Mouse (Mus musculus): Measurements from ENCODE around the gene Tbrg4. TPM values are rescaled to one million over a fixed set of nuclear protein-coding genes. Genes with fewer than 3 reads are reported as not detected.

The Tbrg4 gene
- polyA plus RNA-seq, 3 experiments from 2014 or later: 29.0 to 32.2 (median 31.4) TPM

- ATAC-seq: no peak
These were observed 10.3 kb downstream of the Tbrg4 start for GRCm38 (mm10) chr11:6615250-6616205.

GRCm38 (mm10) chr11:6605491-6606399, 20.1 kb downstream of the Tbrg4 start, which contains the start of gene Nacad:
Nacad (minus strand) TSS chr11:6606053.
- ATAC-seq: peak; percentile 17

- ATAC-seq: no peak
These were observed 20.8 kb downstream of the Tbrg4 start for GRCm38 (mm10) chr11:6605021-6605481.

- no peak for ATAC-seq
These were observed 21.3 kb downstream of the Tbrg4 start for GRCm38 (mm10) chr11:6604604-6604936.

- peak; percentile 41 for ATAC-seq
These were observed 21.8 kb downstream of the Tbrg4 start for GRCm38 (mm10) chr11:6603887-6604603.

GRCm38 (mm10) chr11:6603224-6603623, 22.6 kb downstream of the Tbrg4 start:
- ATAC-seq: no peak

- no peak for ATAC-seq
These were observed 23.2 kb downstream of the Tbrg4 start for GRCm38 (mm10) chr11:6602662-6603061.

GRCm38 (mm10) chr11:6601649-6602480, 24.0 kb downstream of the Tbrg4 start:
- ATAC-seq: no peak

- ATAC-seq: no peak
These were observed 25.5 kb downstream of the Tbrg4 start for GRCm38 (mm10) chr11:6600284-6600944.

- no peak for ATAC-seq
These were observed 26.0 kb downstream of the Tbrg4 start for GRCm38 (mm10) chr11:6599831-6600230.

- ATAC-seq: no peak
These were observed 26.7 kb downstream of the Tbrg4 start for GRCm38 (mm10) chr11:6599011-6599681.

- no peak for ATAC-seq
These were observed 27.5 kb downstream of the Tbrg4 start for GRCm38 (mm10) chr11:6598191-6598889.

GRCm38 (mm10) chr11:6597523-6597922, 28.3 kb downstream of the Tbrg4 start:
- ATAC-seq: no peak

GRCm38 (mm10) chr11:6596616-6597015, 29.3 kb downstream of the Tbrg4 start:
- no peak for ATAC-seq

GRCm38 (mm10) chr11:6596205-6596604, 29.7 kb downstream of the Tbrg4 start:
- ATAC-seq: no peak

- no peak for ATAC-seq
These were observed 30.5 kb downstream of the Tbrg4 start for GRCm38 (mm10) chr11:6595339-6595738.

GRCm38 (mm10) chr11:6594845-6595244, 31.0 kb downstream of the Tbrg4 start:
- ATAC-seq: no peak

GRCm38 (mm10) chr11:6593406-6593805, 32.5 kb downstream of the Tbrg4 start:
- ATAC-seq: no peak

GRCm38 (mm10) chr11:6590933-6591675, 34.8 kb downstream of the Tbrg4 start:
- ATAC-seq: no peak

All from inflammation-experienced regulatory T-cells, adult 6 months (primary cell).